Mouse (Mus musculus) kidney, embryonic 16.5 days (tissue): Measurements from ENCODE around the gene Slc7a8. TPM values are rescaled to one million over a fixed set of nuclear protein-coding genes. Genes with fewer than 3 reads are reported as not detected.

Experiments
- ATAC-seq: fragments of 200-750 bp; cut with Nextera tagmentation; 2 replicates; pipeline ENCODE4 v1.8.0; 2017; ENCODE audit warnings: moderate TSS enrichment; ENCODE audit not compliant: low FRiP score, low TSS enrichment
- H3K27ac ChIP-seq: fragments of 300-500 bp; sonication (generic); 2 replicates; pipeline ENCODE4 v1.5.1; 2014; ENCODE audit warnings: low read length
- H3K27me3 ChIP-seq: fragments of 300-500 bp; sonication (generic); 2 replicates; pipeline ENCODE4 v1.6.1; 2014; ENCODE audit warnings: low read length, control low read depth, mixed read lengths; ENCODE audit not compliant: insufficient read depth
- H3K36me3 ChIP-seq: fragments of 300-500 bp; sonication (generic); 2 replicates; pipeline ENCODE4 v1.6.1; 2014; ENCODE audit warnings: low read length, control low read depth, mixed read lengths; ENCODE audit not compliant: insufficient read depth
- H3K4me1 ChIP-seq: fragments of 300-500 bp; sonication (generic); 2 replicates; pipeline ENCODE4 v1.6.1; 2014; ENCODE audit warnings: low read length, control low read depth, mixed read lengths; ENCODE audit not compliant: insufficient read depth
- H3K4me2 ChIP-seq: fragments of 300-500 bp; sonication (generic); replicated peaks from 2 replicates; pipeline ENCODE4 v1.6.1; 2014; ENCODE audit warnings: low read depth, low read length
- H3K4me3 ChIP-seq: fragments of 300-500 bp; sonication (generic); 2 replicates; pipeline ENCODE4 v1.5.1; 2014; ENCODE audit warnings: mild to moderate bottlenecking, low read length
- H3K9ac ChIP-seq: fragments of 300-500 bp; sonication (generic); replicated peaks from 2 replicates; pipeline ENCODE4 v1.6.1; 2014; ENCODE audit warnings: low read length
- H3K9me3 ChIP-seq: fragments of 300-500 bp; sonication (generic); 2 replicates; pipeline ENCODE4 v1.6.1; 2016; ENCODE audit warnings: low read length, control low read depth
- WGBS: fragments of 180-500 bp; shearing (Covaris S2); extraction: QIAGEN DNeasy Blood & Tissue Kit; methylation state at CpG from one replicate; pipeline ENCODE4 v1.1.7; 2014; 5-methylcytosine and 5-hydroxymethylcytosine counted together
- polyA plus RNA-seq: library from polyadenylated mRNA; unstranded; fragments of >200 nt; fragmentation: Nextera tagmentation; extraction: Ambion mirVana; gene quantifications from 2 replicates; pipeline ENCODE4 v1.2.1, GENCODE M21; 2015

Slc7a8 gene
- polyA plus RNA-seq, 1 experiment from 2014 or later, result 21.0 TPM

DNA sequence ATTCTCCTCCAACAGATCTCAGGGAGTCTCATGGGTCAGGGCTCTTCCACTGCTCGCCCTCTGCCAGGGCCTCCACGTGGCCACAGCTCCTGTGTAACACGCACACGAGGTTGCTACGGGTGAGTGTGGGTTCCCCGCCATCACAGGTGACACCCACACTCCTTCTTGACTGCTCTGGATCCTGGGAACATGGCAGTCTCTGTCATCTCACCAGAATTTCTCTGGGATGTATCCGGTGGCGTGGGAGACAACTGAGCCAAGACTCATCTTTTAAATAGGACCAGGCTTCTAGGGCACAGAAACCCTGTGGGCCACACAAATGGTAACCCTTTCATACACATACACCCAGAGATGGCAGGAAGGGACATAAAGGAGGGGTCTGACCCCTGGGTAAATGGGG lies 49.5 kb downstream of the Slc7a8 start:
- Histone ChIP-seq H3K9ac (no peak overlapping the region), H3K27ac (no peak overlapping the region), H3K36me3 (no peaks in the 10 kb centered on the region), H3K4me2 (no peak overlapping the region), H3K4me1 (no peaks in the 10 kb centered on the region), H3K4me3 (no peak overlapping the region), H3K27me3 (no peaks in the 10 kb centered on the region), H3K9me3 (no peaks in the 10 kb centered on the region)
- ATAC-seq, result no peak
- 82% methylated on average over 8 of the region's 8 CpGs for WGBS

GRCm38 (mm10) chr14:54730305-54730704 lies 51.4 kb downstream of the Slc7a8 start:
- Histone ChIP-seq H3K27me3 (no peaks in the 10 kb centered on the region), H3K4me1 (no peaks in the 10 kb centered on the region), H3K4me2 (no peak overlapping the region), H3K27ac (no peak overlapping the region), H3K9me3 (no peaks in the 10 kb centered on the region), H3K4me3 (no peak overlapping the region), H3K36me3 (no peaks in the 10 kb centered on the region), H3K9ac (no peak overlapping the region)
- ATAC-seq, result no peak
- WGBS, result 86% methylated on average over 6 of the region's 6 CpGs

- no peak for ATAC-seq
- Histone ChIP-seq H3K36me3 (no peaks in the 10 kb centered on the region), H3K9me3 (no peaks in the 10 kb centered on the region), H3K27me3 (no peaks in the 10 kb centered on the region), H3K9ac (no peak overlapping the region), H3K4me2 (no peak overlapping the region), H3K4me1 (no peaks in the 10 kb centered on the region), H3K27ac (no peak overlapping the region), H3K4me3 (no peak overlapping the region)
- WGBS, result 84% methylated on average over 13 of the region's 13 CpGs
Measured at GRCm38 (mm10) chr14:54728823-54729653, 52.7 kb downstream of the Slc7a8 start.

DNA sequence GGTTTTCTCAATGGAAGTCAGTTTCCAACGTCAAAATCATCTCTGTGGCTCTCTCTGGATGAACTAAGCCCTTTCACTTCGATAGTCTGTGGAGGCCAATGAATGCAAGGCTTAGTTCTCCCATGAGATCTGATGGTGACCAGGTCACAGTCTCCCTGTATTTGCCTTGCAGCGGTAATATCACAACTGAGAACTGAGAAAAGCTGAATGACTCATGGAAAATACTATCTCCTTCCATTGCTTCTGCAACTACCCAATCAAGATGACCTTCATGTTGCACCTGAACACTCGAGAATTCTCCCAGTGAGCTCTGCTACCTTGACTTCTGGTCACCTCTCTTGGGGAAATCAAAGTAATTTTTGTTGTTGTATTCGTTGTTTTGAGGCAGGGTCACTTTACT lies 54.2 kb downstream of the Slc7a8 start:
- WGBS, result 78% methylated on average over 5 of the region's 5 CpGs
- H3K4me1 ChIP-seq, result no peaks in the 10 kb centered on the region
- no peaks in the 10 kb centered on the region for H3K27me3 ChIP-seq
- no peaks in the 10 kb centered on the region for H3K9me3 ChIP-seq
- ATAC-seq, result no peak
- H3K4me3 ChIP-seq, result no peak overlapping the region
- no peak overlapping the region for H3K4me2 ChIP-seq
- H3K9ac ChIP-seq, result no peak overlapping the region
- H3K36me3 ChIP-seq, result no peaks in the 10 kb centered on the region
- H3K27ac ChIP-seq, result no peak overlapping the region

GRCm38 (mm10) chr14:54724049-54724448 lies 57.7 kb downstream of the Slc7a8 start:
- no peaks in the 10 kb centered on the region for H3K27me3 ChIP-seq
- no peak overlapping the region for H3K27ac ChIP-seq
- WGBS, result 78% methylated on average over 6 of the region's 6 CpGs

GRCm38 (mm10) chr14:54721711-54722110 lies 60.0 kb downstream of the Slc7a8 start:
- H3K27ac ChIP-seq, result no peak overlapping the region
- no peak overlapping the region for H3K4me3 ChIP-seq
- no peaks in the 10 kb centered on the region for H3K36me3 ChIP-seq
- no peak overlapping the region for H3K4me2 ChIP-seq
- H3K4me1 ChIP-seq, result no peaks in the 10 kb centered on the region
- no peaks in the 10 kb centered on the region for H3K9me3 ChIP-seq
- WGBS, result 78% methylated on average over 10 of the region's 10 CpGs
- H3K27me3 ChIP-seq, result no peaks in the 10 kb centered on the region
- no peak overlapping the region for H3K9ac ChIP-seq
- ATAC-seq, result no peak

More at GRCm38 (mm10) chr14:54724049-54724448, 57.7 kb downstream of the Slc7a8 start:
- no peak overlapping the region for H3K4me2 ChIP-seq
- H3K36me3 ChIP-seq, result no peaks in the 10 kb centered on the region
- H3K9ac ChIP-seq, result no peak overlapping the region
- H3K4me3 ChIP-seq, result no peak overlapping the region
- H3K4me1 ChIP-seq, result no peaks in the 10 kb centered on the region
- ATAC-seq, result no peak
- no peaks in the 10 kb centered on the region for H3K9me3 ChIP-seq

- Histone ChIP-seq H3K27ac (no peak overlapping the region), H3K4me2 (no peak overlapping the region), H3K36me3 (no peaks in the 10 kb centered on the region), H3K27me3 (no peaks in the 10 kb centered on the region), H3K4me3 (no peak overlapping the region), H3K4me1 (no peaks in the 10 kb centered on the region), H3K9me3 (no peaks in the 10 kb centered on the region), H3K9ac (no peak overlapping the region)
- ATAC-seq, result no peak
- WGBS, result 83% methylated on average over 7 of the region's 7 CpGs
Measured at GRCm38 (mm10) chr14:54720654-54721350, 60.9 kb downstream of the Slc7a8 start.

DNA sequence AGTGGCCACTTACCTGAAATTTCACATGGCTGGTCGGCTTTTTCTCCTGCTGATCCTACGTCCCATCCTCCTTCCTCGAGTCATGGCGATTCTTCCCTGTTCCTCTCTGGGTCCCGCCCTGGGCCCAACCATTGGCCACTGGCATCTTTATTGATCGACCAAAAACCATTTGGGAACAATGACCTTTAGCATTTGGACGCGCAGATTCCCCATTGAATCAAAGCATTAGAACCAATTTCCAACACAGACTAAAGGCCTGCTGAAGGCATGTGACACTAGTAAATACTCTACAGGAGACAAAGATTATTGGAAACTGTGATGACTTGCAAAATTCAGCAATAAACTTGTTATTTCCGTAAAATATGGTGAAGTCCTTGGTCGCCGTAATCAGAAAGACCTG lies 61.7 kb downstream of the Slc7a8 start:
- ATAC-seq, result no peak
- H3K9ac ChIP-seq, result no peak overlapping the region
- WGBS, result 88% methylated on average over 11 of the region's 11 CpGs
- no peak overlapping the region for H3K27ac ChIP-seq
- no peaks in the 10 kb centered on the region for H3K4me1 ChIP-seq
- H3K4me2 ChIP-seq, result no peak overlapping the region
- H3K9me3 ChIP-seq, result no peaks in the 10 kb centered on the region
- H3K27me3 ChIP-seq, result no peaks in the 10 kb centered on the region
- H3K36me3 ChIP-seq, result no peaks in the 10 kb centered on the region
- no peak overlapping the region for H3K4me3 ChIP-seq

- Histone ChIP-seq H3K9ac (no peak overlapping the region), H3K36me3 (no peaks in the 10 kb centered on the region), H3K9me3 (no peaks in the 10 kb centered on the region), H3K4me2 (no peak overlapping the region), H3K27ac (no peak overlapping the region), H3K4me1 (peaks cover 5% of the 10 kb centered on the region; the same call in 1 of the 2 replicates), H3K27me3 (no peaks in the 10 kb centered on the region), H3K4me3 (no peak overlapping the region)
- ATAC-seq, result no peak
- WGBS, result 71% methylated on average over 1 of the region's 1 CpGs
Measured at GRCm38 (mm10) chr14:54715402-54715801, 66.3 kb downstream of the Slc7a8 start.

DNA sequence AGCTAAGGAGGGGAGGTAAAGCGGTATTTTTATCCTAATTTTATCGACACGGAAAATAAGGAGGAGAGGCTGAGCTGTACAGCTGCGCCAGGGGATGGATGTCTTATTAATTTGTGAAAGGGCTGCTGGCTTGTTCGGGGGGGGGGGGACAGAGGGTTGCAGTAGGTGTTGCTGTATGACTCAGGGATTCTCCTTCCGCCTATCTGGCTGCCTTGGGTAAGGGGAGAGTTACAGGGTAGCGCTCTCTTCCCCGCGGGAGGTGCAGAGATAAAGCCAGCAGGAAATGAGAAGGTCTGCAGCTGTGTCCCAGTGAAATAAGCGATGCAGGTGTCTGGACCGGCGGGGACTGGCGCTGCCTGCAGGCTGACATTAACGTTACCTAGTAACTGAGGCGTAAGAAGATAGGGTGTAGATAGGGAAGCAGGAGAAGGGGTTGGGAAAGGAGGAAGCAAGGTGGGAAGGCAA lies 67.1 kb downstream of the Slc7a8 start:
- Histone ChIP-seq H3K9me3 (no peaks in the 10 kb centered on the region), H3K27ac (no peak overlapping the region), H3K36me3 (no peaks in the 10 kb centered on the region), H3K27me3 (no peaks in the 10 kb centered on the region), H3K9ac (0 out of 2 replicates have a peak overlapping the region, but pooled peaks have one; percentile 2), H3K4me2 (peak overlapping the region; percentile 59), H3K4me3 (peak overlapping the region; percentile 36), H3K4me1 (peaks cover 5% of the 10 kb centered on the region; the same call in 1 of the 2 replicates)
- peak; percentile 53 for ATAC-seq
- 2% methylated on average over 15 of the region's 15 CpGs for WGBS
